Mouse (Mus musculus) myocyte (in vitro differentiated cells): ENCODE measurements around the gene Ccdc177. TPM values are rescaled to one million over a fixed set of nuclear protein-coding genes. Genes with fewer than 3 reads are reported as not detected.
"Not testable (repeated sequence)": the region's sequence is repeated elsewhere in the genome, so short reads cannot be mapped to it uniquely, and the experiment has no call there.

Experiments
- H3K27me3 ChIP-seq: one replicate; pipeline ENCODE4 v1.6.1; 2011; ENCODE audit not compliant: control insufficient read depth, insufficient read depth, insufficient read length
- H3K36me3 ChIP-seq: one replicate; pipeline ENCODE4 v1.6.1; 2011; ENCODE audit not compliant: control insufficient read depth, insufficient read depth
- H3K4me2 ChIP-seq: one replicate; pipeline ENCODE4 v1.6.1; 2011; ENCODE audit warnings: low read depth, control low read depth
- H3K4me3 ChIP-seq: one replicate; pipeline ENCODE4 v1.5.1; 2011; ENCODE audit warnings: mild to moderate bottlenecking, control low read depth, moderate library complexity
- H3K79me2 ChIP-seq: one replicate; pipeline ENCODE4 v1.6.1; 2011; ENCODE audit not compliant: control insufficient read depth, insufficient read depth
- H3ac ChIP-seq: one replicate; pipeline ENCODE4 v1.6.1; 2011; ENCODE audit not compliant: control insufficient read depth, insufficient read length
- CEBPB ChIP-seq: IDR thresholded peaks from 2 replicates; pipeline ENCODE4 v1.6.1; 2011; ENCODE audit warnings: mild to moderate bottlenecking, moderate library complexity; ENCODE audit not compliant: poor library complexity, insufficient read depth, severe bottlenecking
- E2F4 ChIP-seq: IDR thresholded peaks from one replicate; pipeline ENCODE4 v1.6.1; 2011; ENCODE audit warnings: mild to moderate bottlenecking, control low read depth, moderate library complexity; ENCODE audit not compliant: insufficient read depth
- MAX ChIP-seq: IDR thresholded peaks from one replicate; pipeline ENCODE4 v1.6.1; 2011; ENCODE audit warnings: low read depth, mild to moderate bottlenecking, control low read depth
- MYOD1 ChIP-seq, 3 experiments: IDR thresholded peaks; one replicate each; pipeline ENCODE4 v1.6.1; 2011; ENCODE audit warnings: control low read depth in 2 of 3, low read depth in 2 of 3, mild to moderate bottlenecking in 2 of 3, moderate library complexity in 1 of 3; ENCODE audit not compliant: insufficient read length in 2 of 3, control insufficient read depth in 1 of 3
- MYOG ChIP-seq, 3 experiments: IDR thresholded peaks; one replicate each; pipeline ENCODE4 v1.6.1; 2011; ENCODE audit warnings: control low read depth in 2 of 3, low read depth in 2 of 3, mild to moderate bottlenecking in 2 of 3; ENCODE audit not compliant: insufficient read length in 2 of 3, control insufficient read depth in 1 of 3, insufficient read depth in 1 of 3
- POLR2A ChIP-seq: IDR thresholded peaks from one replicate; pipeline ENCODE4 v1.6.1; 2011; ENCODE audit warnings: low read depth, mild to moderate bottlenecking, control low read depth, moderate library complexity; ENCODE audit not compliant: insufficient read length
- POLR2AphosphoS2 ChIP-seq: IDR thresholded peaks from one replicate; pipeline ENCODE4 v1.6.1; 2011; ENCODE audit warnings: low read depth, control low read depth; ENCODE audit not compliant: insufficient read length
- REST ChIP-seq: IDR thresholded peaks from one replicate; pipeline ENCODE4 v1.6.1; 2011; ENCODE audit warnings: mild to moderate bottlenecking, control low read depth, moderate library complexity; ENCODE audit not compliant: insufficient read depth, insufficient read length
- SRF ChIP-seq: IDR thresholded peaks from one replicate; pipeline ENCODE4 v1.6.1; 2011; ENCODE audit warnings: low read depth; ENCODE audit not compliant: control insufficient read depth, insufficient read length
- TCF12 ChIP-seq: IDR thresholded peaks from one replicate; pipeline ENCODE4 v1.6.1; 2011; ENCODE audit warnings: mild to moderate bottlenecking, control low read depth; ENCODE audit not compliant: poor library complexity, insufficient read depth, severe bottlenecking
- TCF3 ChIP-seq: IDR thresholded peaks from one replicate; pipeline ENCODE4 v1.6.1; 2011; ENCODE audit warnings: low read depth, control low read depth; ENCODE audit not compliant: insufficient read length
- USF1 ChIP-seq: IDR thresholded peaks from one replicate; pipeline ENCODE4 v1.6.1; 2011; ENCODE audit warnings: low read depth, mild to moderate bottlenecking, control low read depth, moderate library complexity
- polyA plus RNA-seq: library from polyadenylated mRNA; unstranded; fragments of >200 nt; fragmentation: generic; extraction: Trizol; gene quantifications from one replicate; pipeline ENCODE4 v1.2.1, GENCODE M21; 2012; ENCODE audit warnings: missing spikeins

The Ccdc177 gene
- polyA plus RNA-seq, 1 experiment = not detected

DNA sequence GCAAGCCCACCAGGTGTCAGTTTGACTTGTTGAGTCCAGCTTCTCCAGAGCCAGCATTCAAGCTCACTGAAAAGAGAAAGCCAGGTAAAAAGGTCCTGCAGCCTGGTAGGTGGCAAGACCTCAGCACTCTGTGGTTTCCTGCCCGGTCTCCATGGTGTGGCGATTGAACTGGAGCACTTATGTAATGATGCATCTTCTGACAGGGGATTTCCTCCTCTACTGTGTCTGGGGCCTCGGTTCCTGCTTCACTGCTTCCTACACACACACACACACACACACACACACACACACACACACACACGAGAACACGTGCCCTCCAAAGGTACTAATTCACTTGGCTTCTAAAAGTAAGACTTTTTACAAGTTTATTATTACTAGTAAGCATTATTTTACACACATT is 32.4 kb upstream of the Ccdc177 start:
- no peaks in the 10 kb centered on the region for H3K27me3 ChIP-seq
- peak overlapping the region; percentile 89 for H3K4me3 ChIP-seq
- peak overlapping the region; percentile 93 for H3K4me2 ChIP-seq
- no peak overlapping the region for H3ac ChIP-seq
- TF ChIP-seq REST (no peak), MAX (no peak), TCF3 (no peak), USF1 (no peak), TCF12 (no peak), SRF (no peak)
- H3K79me2 ChIP-seq = peaks cover 71% of the 10 kb centered on the region
- no peaks in the 10 kb centered on the region for H3K36me3 ChIP-seq

GRCm38 (mm10) chr12:80791571-80792444 is 31.3 kb upstream of the Ccdc177 start:
- Histone ChIP-seq H3K27me3 (no peaks in the 10 kb centered on the region), H3ac (peak overlapping the region; percentile 64), H3K4me3 (peak overlapping the region; percentile 89), H3K4me2 (peak overlapping the region; percentile 93), H3K79me2 (peaks cover 60% of the 10 kb centered on the region), H3K36me3 (no peaks in the 10 kb centered on the region)
- no peak for TF ChIP-seq REST
- TF ChIP-seq CEBPB = peak; percentile 61; the same call in 1 of the 2 replicates

- no peak for TF ChIP-seq TCF3
- no peak for TF ChIP-seq MYOG (IDR thresholded peaks at IDR 0.05; ENCODE audit: control insufficient read depth in 1 of 3, insufficient read depth in 1 of 3, insufficient read length in 2 of 3, low read depth in 2 of 3)
Observed at GRCm38 (mm10) chr12:80790700-80791570, 30.4 kb upstream of the Ccdc177 start.

DNA sequence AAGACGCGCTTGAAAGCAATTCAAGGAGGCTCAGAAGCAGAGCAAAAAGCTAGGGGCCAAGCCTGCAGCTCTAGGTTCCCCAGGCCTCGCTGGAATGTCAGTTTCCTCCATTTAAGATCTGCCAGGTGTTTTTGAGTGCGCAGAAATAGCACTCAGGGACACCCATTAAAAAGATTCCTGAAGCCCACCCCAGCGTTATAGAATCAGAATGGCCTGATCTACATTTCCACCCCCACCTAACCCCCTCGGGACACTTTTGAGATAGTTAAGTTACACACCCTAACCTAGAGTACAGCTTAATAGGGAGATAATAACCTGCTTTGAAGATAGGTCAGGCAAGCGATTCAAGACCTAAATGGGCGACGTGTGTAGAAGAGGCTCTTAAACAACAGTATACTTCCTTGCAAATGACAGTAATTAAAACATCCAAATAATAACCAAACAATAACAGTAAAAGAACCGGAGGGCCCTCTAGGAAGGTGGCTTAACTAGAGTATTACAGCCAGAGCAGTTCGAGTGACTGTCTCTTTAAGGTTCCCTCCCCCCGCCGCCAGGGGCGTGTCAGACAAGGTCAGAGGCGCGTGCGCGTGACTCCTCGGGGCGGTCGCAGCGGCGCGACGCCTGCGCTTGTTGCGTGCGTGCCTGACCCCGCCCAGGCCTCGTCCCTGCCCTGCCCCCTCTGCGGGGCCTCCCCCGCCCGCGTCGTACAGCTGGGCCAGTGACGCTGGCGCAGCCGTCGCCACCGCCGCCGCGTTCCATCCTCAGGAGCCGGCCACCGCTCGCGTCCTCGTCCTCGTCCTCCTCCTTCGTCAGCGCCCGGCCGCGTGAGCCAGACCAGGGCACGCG is 29.6 kb upstream of the Ccdc177 start, which contains the start of gene Susd6:
Gene Susd6, plus strand, starts transcription at position 662 of the 846 bp plus-strand sequence.
- H3K79me2 ChIP-seq = peaks cover 43% of the 10 kb centered on the region
- TF ChIP-seq POLR2A (peak; percentile 100), MYOG (IDR thresholded peaks at IDR 0.05; ENCODE audit: control insufficient read depth in 1 of 3, insufficient read depth in 1 of 3, insufficient read length in 2 of 3, low read depth in 2 of 3) (peak in 2 of 3 experiments; percentile 85 to 90), REST (peak; percentile 18), MAX (no peak), TCF3 (peak; percentile 50), USF1 (no peak), POLR2AphosphoS2 (peak; percentile 99), CEBPB (no peak), SRF (peak; percentile 76), MYOD1 (IDR thresholded peaks at IDR 0.05; ENCODE audit: control insufficient read depth in 1 of 3, insufficient read length in 2 of 3, low read depth in 2 of 3) (peak in 2 of 3 experiments; percentile 57 to 87), TCF12 (no peak), E2F4 (no peak)
- H3K27me3 ChIP-seq = no peaks in the 10 kb centered on the region
- H3K4me2 ChIP-seq = peak within 1 kb of the TSS; percentile 93
- H3K36me3 ChIP-seq = no peaks in the 10 kb centered on the region
- peak within 1 kb of the TSS; percentile 89 for H3K4me3 ChIP-seq
- H3ac ChIP-seq = peak within 1 kb of the TSS; percentile 64

More at GRCm38 (mm10) chr12:80790700-80791570, 30.4 kb upstream of the Ccdc177 start:
- no peaks in the 10 kb centered on the region for H3K27me3 ChIP-seq
- H3K79me2 ChIP-seq = peaks cover 51% of the 10 kb centered on the region
- peak overlapping the region; percentile 89 for H3K4me3 ChIP-seq
- H3K36me3 ChIP-seq = no peaks in the 10 kb centered on the region
- H3ac ChIP-seq = peak overlapping the region; percentile 64
- H3K4me2 ChIP-seq = peak overlapping the region; percentile 93

GRCm38 (mm10) chr12:80789276-80789675 is 28.8 kb upstream of the Ccdc177 start:
- not testable (repeated sequence) for H3ac ChIP-seq, H3K4me2 ChIP-seq, H3K27me3 ChIP-seq, H3K36me3 ChIP-seq
- peaks cover 35% of the 10 kb centered on the region for H3K79me2 ChIP-seq
- peak overlapping the region; percentile 89 for H3K4me3 ChIP-seq
